Mouse (Mus musculus) NIH3T3 (cell line): Measurements from ENCODE around the gene Ubqln4.
"Not testable (repeated sequence)": the region's sequence is repeated elsewhere in the genome, so short reads cannot be mapped to it uniquely, and the experiment has no call there.

Experiments
- DNase-seq: peaks from one replicate; pipeline ENCODE4 v3.0.0-alpha.2; 2012; ENCODE audit warnings: low read depth

Ubqln4 gene

DNA sequence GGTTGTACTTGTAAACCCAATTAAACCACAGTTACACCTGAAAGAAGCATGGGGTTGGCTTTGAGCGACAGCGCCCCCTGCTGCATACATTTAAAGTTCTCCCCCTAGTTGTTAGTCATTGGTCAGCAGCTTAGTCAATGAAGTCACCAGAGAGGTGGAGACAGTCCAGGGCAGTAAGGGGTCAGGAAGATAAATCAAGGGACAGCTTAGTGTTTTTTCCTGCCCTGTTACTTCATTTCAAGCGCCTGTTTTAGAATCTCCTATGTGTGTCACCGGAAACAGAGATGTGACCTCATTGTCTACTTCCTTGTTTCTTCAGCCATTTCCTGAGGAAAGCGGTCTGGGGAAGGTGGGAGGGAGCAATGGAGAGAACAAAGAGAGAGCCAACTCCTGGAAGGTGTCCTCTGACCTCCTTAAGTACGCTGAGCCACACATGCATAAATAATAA, 50.2 kb downstream of the Ubqln4 start:
- peak; percentile 83 for DNase-seq

DNA sequence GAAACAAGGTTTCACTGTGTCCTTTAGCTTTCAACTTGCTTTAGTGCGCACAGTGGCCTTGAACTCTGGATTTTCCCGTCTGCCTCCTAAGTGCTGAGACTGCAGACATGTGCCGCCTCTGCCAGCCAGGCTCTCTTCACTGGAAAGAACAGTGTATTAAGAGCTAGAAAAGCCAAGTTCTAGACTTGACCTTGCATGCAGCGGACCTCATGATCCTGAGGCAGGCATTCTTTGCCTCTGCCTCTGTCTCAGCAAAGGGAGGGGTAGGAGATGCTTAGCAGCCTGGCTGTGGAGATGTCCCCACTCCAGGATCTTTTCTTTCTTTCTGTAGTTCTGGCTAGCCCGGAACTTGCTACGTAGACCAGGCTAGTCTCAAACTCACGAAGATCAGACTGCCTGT, 51.3 kb downstream of the Ubqln4 start:
- no peak for DNase-seq

GRCm38 (mm10) chr3:88605666-88606065, 52.1 kb downstream of the Ubqln4 start, which contains the start of gene Arhgef2:
TSS of gene Arhgef2 (plus strand) at chr3:88605966.
- DNase-seq, result not testable (repeated sequence)

DNA sequence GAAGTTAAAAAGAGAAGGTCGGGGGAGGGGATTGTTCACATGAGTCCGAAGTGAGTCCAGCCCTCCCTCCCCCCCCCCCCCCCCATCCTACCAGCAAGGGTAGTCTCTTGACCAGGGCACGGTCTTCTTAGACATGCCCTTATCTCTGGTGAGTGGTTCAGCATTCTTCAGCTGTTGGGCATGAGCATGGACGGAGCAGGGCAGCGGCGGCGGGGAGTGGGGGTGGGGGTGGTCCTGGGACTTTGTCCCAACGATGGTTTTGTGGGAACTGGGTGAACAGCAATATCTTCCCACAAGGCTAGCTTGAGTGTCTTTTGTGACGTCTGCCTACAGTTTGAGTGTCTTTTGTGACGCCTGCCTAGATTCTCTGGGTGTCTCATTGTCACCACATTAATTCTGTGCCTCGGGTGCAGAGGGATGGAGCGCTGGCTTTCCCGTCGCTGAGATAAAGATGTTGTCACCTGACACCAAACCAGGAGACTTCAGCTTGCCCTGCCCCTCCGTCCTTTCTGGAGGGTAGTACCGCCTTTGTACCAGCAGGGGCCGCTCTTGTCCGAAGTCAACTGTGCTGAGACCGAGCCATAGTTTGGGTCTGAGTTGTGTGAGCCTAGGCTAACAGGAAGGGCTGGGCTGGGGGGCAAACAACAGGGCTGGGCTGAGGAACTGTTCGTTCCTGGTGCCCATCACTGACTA, 53.7 kb downstream of the Ubqln4 start:
- peak; percentile 92 for DNase-seq

DNA sequence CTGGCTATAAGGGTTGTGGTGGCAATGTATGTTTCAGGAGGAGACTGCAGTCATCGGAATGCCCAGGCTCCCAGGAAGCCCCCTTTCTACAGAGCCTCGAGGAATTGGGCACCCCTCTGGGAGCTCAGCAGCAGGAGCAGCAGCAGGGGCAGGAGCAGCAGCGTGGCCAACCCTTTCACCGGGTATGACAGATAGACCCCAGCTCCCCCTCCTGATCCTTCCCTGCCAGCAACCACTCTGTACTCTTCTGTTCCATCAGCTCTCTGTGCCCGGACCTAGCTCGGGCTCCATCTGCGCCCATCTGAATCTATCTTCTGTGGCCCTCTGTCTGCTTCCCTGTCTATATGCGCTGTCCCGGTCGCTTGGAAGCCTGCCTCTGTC, 54.2 kb downstream of the Ubqln4 start:
- no peak for DNase-seq

GRCm38 (mm10) chr3:88609066-88609465, 55.5 kb downstream of the Ubqln4 start:
- peak; percentile 60 for DNase-seq

DNA sequence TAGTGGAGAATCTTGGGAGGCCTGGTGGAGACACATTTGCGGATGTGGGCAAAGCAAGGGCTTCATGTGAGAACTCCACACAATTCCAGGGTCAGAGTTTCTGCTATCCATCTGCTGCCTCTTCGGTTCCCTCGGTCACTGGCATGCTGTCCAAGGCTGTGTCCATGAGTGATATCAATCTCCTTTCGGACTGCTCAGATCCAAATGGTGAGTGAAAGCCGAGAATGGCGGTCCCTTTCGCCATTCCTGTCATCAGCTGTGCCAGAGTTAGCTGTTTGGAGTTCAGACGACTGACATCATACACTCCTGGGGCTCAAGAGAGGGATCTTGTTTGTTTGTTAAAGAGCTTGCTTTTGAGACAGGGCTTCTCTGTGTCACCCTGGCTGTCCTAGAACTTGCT, 60.9 kb downstream of the Ubqln4 start:
- DNase-seq, result no peak

GRCm38 (mm10) chr3:88615117-88615516, 61.6 kb downstream of the Ubqln4 start:
- no peak for DNase-seq

- DNase-seq, result peak; percentile 98
Observed at GRCm38 (mm10) chr3:88615902-88616391, 62.4 kb downstream of the Ubqln4 start.

DNA sequence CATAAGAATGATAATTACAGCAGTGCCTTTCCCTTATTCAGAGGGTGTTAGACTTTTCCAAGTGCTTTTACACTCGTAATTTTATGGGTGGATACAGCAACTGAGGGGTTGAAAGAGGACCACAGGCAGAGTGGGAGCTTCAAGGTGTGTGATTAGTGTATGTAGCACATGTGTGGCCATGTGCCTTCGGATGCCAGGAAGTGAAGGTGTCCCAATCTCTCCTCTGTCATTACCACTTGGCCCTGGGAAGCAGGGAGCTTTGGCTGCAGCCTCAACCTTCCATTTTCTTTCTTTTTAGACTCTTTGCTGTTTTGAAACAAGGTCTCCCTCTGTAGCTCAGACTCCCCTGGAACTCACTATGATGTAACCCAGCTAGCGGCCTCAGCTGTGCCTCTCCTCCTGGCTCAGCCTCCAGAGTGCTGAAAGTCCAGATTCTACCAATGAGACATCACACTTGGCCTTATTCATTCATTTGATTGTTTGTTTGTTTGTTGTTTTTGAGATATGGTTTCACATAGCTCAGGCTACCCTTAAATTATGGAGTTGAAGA, 63.5 kb downstream of the Ubqln4 start:
- peak; percentile 64 for DNase-seq

GRCm38 (mm10) chr3:88618074-88618871, 64.7 kb downstream of the Ubqln4 start:
- DNase-seq, result no peak
